Mouse (Mus musculus) small intestine, adult 2 months (tissue): ENCODE measurements around the gene Slc17a7.

ENCODE experiments used
- CTCF ChIP-seq: fragments of 200-500 bp; IDR thresholded peaks from 2 replicates; pipeline ENCODE4 v1.5.1; 2012; ENCODE audit warnings: low read depth, mild to moderate bottlenecking, control low read depth, inconsistent platforms, low read length, moderate library complexity, mixed read lengths; ENCODE audit not compliant: insufficient replicate concordance, insufficient read length; ENCODE audit errors: extremely low read depth
- POLR2A ChIP-seq: fragments of 200-500 bp; IDR thresholded peaks from 2 replicates; pipeline ENCODE4 v1.6.1; 2012; ENCODE audit warnings: low read depth, mild to moderate bottlenecking, control low read depth, inconsistent platforms, low read length, moderate library complexity

DNA sequence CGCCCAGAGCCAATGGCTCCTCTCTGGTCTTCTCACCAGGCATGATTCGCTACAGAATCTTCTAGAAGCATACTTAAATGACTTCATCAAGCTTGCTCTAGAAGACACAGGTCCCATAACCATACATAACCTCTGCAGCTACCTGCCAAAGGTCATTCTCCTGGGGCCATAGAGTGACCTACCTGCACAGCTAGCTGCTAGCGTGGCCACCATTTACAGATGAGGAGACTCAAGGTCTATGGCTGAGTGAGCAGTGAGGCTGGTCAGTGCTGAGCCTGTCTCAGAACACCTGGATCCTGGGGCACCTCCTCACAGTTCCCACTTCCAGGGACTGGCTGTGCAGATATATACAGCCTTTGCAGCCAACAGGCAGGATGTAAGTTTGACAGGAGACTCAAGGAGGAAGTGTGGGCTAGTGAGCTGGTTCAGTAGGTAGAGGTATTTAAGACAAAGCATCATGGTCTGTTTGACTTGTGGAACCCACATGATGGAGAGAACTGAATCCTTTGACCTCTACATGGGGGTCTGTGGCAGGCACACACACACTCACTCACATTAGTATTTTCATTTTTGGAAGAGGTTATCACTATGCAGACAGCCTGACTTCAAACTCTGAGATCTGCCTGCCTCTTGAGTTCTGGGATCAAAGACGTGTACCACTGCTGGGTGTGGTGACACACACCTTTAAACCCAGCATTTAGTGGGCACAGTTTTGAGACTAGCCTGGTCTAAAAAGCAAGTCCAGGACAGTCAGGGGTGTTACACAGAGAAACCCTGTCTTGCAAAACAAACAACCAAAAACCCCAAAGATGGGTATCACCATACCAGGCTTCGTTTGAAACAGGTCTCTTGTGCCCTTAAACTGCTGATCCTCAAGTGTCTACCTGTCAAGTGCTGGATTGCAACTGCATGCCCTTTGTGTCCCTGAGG is 43.7 kb upstream of the Slc17a7 start:
- TF ChIP-seq POLR2A (no peak), CTCF (no peak)
